Mouse (Mus musculus) brain, embryonic 14.5 days (tissue): ENCODE data around the gene Gas7. TPM values are rescaled to one million over a fixed set of nuclear protein-coding genes. Genes with fewer than 3 reads are reported as not detected.

Experiments used
- DNase-seq: peaks from one replicate; pipeline ENCODE4 v3.0.0-alpha.2; 2011; ENCODE audit warnings: low read depth
- CTCF ChIP-seq: fragments of 200-500 bp; IDR thresholded peaks from 2 replicates; pipeline ENCODE4 v1.5.1; 2012; ENCODE audit warnings: inconsistent platforms, mild to moderate bottlenecking, moderate library complexity, borderline replicate concordance; ENCODE audit not compliant: insufficient read depth, insufficient read length; ENCODE audit errors: extremely low read depth
- POLR2A ChIP-seq: fragments of 200-500 bp; IDR thresholded peaks from 2 replicates; pipeline ENCODE4 v1.6.1; 2012; ENCODE audit warnings: mild to moderate bottlenecking, inconsistent platforms, borderline replicate concordance; ENCODE audit not compliant: poor library complexity, insufficient read depth, insufficient read length, severe bottlenecking; ENCODE audit errors: extremely low read depth
- polyA plus RNA-seq: library from polyadenylated mRNA; depleted of rRNA; stranded (reverse); fragments of >200 nt; gene quantifications from 2 replicates; pipeline ENCODE4 v1.2.3, GENCODE M21; 2012

The Gas7 gene
- polyA plus RNA-seq, 1 experiment, result 22.1 TPM

DNA sequence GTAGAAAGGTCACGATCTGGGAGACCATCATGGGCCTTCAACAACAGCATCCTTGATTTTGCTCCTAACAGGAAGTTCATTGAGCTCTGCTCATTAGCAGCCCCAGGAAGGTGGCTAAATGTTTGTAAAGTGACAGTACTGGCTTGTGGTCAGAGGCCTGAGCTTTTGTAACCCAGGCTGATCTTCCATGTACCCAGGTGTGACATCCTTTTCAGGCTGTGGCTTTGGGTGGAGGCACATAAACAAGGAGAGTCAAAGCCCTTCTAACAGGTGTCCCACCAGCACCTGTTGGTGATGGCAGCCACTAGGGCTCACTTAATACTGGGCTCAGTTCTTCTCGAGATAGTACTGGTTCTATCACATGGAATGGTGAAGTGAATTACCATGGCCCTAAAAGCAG, 67.4 kb downstream of the Gas7 start:
- TF ChIP-seq CTCF (no peak), POLR2A (no peak)

DNA sequence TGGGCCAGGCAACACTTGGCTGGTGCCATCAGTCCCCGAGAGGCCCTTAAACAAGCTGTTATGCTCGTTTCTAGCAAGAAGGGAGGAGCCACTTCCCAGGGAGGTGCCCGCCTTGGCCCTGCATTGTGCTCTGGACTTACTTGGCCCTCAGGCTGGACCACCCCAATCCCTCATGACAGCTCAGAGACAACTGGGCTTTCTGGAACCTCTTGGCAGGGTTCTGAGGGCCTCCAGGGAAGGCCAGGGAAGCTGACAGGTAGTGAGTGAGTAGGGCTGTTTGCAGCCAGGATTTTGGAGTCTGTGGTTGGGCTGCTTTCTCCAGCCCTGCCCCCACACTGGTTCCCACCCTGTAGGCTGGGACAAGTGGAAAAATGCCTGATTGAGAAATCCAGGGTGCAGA, 68.6 kb downstream of the Gas7 start:
- TF ChIP-seq POLR2A (no peak), CTCF (no peak)
- DNase-seq, result no peak

More for the DNA sequence above, 67.4 kb downstream of the Gas7 start:
- no peak for DNase-seq

DNA sequence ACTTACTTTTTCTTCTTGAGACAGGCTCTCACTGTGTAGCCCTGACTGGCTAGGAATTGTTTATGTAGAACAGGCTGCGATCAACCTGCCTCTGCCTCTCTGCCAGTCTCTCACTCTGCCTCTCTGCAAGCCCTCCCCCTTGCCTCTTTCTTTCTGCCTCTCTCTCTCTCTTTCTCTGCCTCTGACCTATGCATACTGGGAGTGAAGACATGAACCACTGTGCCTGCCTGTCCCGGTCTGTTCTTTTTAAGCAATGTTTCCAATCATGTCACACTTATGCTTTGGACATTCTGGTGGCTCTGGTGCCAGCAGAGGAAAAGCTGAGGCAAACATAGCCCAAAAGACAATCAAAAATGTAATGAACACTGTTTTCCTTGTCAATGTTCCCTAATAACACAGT, 69.5 kb downstream of the Gas7 start:
- no peak for TF ChIP-seq CTCF
- no peak for TF ChIP-seq POLR2A
- DNase-seq, result no peak

DNA sequence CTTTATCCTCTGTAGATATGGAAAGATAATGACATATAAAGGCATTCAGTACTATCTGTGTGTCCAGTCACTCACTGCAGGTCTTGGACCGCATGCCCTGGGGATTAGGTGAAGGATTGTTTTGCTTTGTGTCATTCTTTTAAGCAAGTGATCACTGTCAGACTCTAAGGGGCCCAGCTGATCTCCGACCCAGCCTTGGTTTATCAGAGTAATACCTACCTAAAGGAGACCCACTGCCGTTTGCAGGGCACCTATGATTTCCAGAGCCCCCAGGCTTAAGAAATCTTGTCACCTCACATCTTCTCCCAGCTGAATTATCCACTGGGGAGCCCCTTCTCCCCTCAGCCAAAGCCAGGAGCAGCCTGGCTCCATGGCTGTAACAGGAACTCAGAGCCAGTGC, 70.6 kb downstream of the Gas7 start:
- no peak for DNase-seq
- no peak for TF ChIP-seq CTCF
- TF ChIP-seq POLR2A, result no peak

DNA sequence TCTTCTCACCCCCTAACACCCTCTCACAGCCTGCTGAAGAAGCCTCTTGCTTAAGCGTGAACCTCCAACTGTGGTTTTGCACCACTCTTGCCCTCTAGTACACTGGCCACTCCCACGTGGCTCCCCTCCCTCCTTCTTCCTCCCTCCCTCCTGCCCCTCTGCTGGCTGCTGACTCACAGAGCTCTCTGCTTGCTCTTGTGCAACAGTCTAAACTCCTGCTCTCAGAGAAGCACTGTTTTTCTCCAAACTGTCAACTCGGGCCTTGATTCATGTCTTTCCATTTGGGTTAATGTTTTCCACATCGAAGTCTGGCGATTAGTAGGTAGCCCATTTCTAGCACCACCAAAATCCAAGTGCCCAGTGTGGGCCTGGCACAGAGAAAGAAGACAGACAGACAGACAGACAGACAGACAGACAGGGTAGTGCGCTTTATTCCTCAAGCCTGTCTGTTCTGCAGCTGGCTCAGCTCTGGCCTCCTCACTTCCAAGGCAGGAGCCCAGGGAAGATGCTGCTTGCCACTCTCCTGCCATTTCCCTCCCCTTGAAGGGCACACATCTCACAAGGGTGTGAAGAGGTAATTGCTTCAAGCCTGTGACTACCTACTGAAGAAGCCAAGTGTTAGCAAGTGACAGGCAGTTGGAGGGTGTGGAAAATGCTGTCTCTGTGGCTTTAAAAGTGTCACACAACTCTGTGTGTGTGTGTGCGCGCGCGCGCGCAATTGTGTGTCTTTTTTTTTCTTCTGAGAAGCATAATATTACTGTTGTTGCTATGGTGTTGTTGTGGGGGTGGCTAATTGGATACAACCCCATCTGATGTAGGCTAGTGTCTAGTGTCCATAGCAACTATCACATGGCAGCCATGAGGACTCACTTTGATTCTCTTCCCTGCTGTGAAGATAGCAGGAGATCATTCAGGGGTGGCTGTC, 71.6 kb downstream of the Gas7 start:
- DNase-seq, result peak; percentile 39
- no peak for TF ChIP-seq POLR2A
- TF ChIP-seq CTCF, result no peak

DNA sequence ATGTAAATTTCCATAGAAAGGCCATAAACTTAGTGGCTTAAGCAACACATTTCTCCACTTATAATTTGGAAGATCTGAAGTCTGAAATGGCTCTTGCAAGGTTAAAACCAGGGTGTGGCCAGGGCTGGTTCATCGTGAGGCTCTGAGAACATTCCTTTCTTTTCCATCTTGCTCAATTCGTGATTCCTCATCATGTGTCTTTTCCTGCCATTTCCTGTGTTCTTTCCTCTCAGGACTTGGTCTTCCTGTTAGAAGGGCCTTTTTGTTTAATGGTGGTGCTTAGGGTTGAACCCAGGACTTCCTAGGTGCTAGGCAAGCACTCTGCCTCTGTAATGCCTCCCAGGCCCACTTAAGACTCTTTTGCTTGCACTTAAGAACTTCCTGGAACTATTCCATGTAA, 76.0 kb downstream of the Gas7 start:
- TF ChIP-seq CTCF (no peak), POLR2A (no peak)
- DNase-seq, result no peak

DNA sequence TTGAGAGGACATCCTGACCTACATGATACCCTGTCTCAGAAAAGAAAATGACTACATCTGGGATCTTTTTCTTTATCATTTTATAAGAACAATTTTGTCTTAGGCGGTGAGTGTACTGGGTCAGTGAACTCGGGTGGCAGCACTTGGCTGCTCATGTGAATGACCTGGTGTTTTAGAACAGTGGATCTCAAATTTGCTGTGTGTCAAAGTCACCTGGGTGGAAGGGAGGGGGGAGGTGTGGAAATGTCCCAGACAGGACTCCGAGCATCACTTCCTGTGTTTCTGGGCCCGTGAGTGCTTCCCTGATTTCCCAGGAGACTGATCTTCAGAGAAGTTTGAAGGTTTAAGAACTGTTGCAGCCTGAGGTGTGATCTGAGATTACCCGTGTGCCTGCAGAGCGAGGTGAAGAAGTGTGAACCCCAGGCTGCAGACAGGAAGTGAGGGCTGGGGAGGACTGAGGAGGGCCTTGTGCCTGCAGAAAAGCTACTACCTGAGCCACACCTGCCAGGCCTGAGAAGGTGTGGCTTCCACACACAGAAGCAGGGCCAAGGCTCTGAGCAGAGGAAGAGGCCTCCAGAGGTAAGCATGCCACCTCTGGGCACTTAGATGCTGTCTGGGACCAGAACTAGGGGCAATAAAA, 76.8 kb downstream of the Gas7 start:
- no peak for DNase-seq
- no peak for TF ChIP-seq POLR2A
- TF ChIP-seq CTCF, result no peak

DNA sequence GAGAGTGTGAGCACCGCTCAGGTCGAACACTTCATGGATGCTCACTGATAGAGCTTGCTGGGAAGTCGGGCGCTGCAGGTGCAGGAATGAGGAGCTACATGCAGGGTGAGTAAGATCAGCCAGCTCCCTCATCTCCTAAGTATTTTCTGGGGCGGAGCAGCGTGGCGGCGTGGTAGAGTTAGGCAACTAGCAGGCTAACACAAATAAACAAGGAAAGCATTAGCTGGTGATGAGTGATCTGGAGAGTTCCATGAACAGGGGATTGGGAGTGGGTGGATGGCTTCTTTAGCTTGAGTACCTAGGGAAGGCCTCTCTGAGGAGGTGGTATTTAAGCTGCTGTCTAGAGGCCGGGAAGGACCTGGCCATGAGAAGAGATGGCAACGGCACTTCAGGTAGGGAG, 77.5 kb downstream of the Gas7 start:
- no peak for DNase-seq

DNA sequence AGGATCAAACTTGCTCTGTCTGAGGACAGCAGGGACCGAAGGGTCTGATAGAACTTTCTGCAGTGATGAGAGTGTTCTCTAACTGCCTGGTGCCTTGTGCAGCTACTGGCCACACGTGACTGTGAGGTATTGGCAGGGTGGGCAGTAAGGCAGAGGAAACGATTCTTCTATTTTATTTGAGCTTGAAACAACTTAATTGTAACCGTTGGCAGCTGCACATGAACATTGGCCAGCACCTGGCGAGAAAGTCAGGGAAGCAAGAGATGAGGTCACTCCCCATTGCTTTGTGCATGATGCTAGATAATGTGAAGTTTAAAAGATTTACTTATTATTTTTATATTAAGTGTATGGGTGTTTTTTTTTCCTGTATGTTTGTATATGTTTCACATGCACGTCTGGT, 77.9 kb downstream of the Gas7 start:
- TF ChIP-seq CTCF (no peak), POLR2A (no peak)
- DNase-seq, result no peak

More for the DNA sequence above, 77.5 kb downstream of the Gas7 start:
- TF ChIP-seq CTCF (no peak), POLR2A (no peak)

DNA sequence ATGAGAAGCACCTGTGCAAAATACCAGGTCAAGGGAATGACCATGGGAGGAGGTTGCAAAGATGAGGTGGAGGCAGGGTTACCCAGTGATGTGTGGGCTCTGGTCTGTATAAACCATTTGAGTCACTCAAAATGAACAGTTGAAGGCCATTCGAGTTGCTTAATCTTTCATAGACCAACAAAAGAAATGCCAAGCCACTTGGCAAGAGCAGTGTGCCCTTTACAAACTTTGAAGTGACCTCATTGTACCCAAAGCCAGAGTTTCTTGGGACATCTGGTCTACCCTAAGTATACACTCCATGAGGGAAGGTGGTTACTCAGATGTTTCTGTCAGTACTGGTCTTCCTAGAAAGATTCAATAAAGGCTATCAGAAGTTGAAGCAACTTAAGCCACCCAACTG, 80.5 kb downstream of the Gas7 start:
- no peak for DNase-seq
- no peak for TF ChIP-seq CTCF
- TF ChIP-seq POLR2A, result no peak

DNA sequence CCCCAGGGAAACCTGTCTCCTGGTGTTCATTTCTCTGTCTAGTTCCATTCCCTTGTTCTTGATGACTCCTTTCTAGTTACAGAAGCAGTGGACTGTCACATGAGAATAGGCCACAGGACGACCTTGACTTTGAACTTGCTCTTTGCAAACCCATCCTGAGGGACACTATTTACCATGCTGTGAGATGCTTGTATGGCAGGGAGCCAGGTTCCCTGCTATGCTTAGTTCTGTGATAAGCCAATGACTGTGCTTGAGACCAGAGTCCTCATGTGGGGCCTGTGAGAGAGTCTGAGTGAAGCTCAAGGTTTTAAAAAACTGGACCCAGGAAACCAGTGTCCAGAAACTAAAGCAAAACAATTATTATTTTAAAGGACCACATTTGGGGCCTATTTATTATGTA, 81.2 kb downstream of the Gas7 start:
- TF ChIP-seq CTCF (no peak), POLR2A (no peak)
- no peak for DNase-seq

DNA sequence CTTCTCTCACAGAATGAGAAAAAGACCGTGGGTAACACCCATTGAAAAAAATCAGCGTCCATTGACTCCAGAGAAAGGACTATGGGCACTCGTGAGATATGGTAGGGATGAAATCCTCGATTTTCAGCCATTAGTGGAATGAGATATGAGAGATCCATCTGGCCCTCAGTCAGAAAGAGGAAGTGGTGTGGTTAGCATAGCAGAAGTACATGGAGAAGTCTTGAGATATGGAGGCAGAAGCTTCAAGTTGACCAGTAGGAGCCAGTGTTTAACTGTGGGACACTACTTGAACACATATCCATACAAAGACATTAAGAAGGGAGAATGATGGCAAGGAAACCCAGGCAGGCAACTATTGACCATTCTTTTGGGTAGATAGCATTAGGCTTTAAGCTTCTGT, 82.1 kb downstream of the Gas7 start:
- TF ChIP-seq CTCF (no peak), POLR2A (no peak)
- DNase-seq, result no peak

DNA sequence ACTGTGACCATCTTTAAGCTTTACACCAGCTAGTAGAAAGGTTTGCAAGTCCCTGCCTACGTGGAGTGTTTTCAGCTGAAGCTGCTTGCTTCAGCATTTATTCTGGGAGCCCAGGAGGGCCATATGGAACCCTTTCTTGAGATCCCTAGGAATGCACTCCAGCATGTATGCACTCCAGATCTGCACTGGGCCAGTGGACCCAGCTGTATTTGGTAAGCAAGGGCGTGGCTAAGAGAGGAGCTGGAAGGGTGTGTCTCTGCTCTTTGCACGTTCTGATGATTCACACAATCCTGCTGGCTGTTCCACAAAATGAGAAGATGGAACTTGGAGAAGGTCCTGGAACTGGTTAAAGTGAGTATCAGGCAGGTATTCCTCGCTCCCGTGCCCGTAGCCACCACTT, 83.3 kb downstream of the Gas7 start:
- no peak for TF ChIP-seq POLR2A
- TF ChIP-seq CTCF, result no peak
- DNase-seq, result no peak

DNA sequence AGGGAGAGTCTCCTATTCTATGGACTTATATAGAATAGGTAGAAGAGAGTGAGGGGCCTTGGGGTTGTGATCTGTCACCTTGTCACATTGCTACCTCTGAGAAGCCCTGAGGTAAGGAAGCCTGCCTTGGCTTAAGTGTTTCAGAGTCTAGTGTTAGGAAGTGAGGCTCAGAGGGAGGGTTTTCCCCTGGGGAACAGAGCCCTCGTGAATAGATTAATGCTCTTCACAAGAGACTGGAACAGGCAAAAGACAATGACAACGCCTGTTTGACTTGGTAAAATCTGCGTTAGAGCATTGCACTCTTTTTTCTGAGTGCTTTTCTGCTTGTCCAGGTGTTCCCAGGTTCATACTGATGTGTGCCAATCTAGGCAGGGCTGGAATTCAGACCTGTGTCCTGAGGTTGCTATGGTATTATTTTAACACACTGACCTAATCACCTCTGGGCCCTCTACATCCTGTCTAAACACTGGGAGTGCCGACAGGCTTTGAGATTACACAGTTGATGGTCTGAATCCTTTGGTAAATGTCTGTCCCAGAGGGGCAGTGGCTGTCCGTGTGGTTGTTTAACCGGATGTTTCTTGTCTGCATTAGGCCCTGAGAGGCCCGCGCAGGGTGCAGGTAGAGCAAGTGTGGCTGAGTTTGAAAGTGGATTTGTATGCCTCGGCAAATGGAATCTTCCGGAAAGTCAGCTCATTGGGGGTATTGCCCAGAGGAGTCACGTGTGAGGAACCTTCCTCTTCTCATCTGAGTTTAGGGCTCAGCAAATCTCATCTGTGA, 89.6 kb downstream of the Gas7 start:
- TF ChIP-seq CTCF, result no peak
- no peak for TF ChIP-seq POLR2A
- no peak for DNase-seq

DNA sequence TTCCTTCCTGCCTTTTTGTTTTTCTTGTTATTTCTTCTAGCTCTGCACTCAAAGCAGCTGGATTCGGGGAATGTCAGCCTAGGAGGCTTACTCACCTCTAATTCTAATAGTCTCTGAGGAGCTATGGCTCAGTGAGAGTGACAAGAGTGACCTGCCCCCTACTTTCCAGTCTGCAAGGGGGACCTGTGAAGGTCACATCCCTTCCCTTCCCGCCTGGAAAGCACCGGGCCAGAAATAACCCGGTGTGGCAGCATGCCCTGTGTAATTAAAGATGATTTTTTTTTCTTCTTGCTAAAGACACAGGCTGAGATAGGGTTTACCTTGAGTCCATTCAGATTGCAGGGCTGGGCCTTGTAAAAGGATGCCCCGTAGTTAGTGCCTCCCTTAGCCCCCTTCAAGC, 91.3 kb downstream of the Gas7 start:
- TF ChIP-seq CTCF (no peak), POLR2A (no peak)
- no peak for DNase-seq
